Mouse (Mus musculus): ENCODE results near the gene Rbm28. TPM values are rescaled to one million over a fixed set of nuclear protein-coding genes. Genes with fewer than 3 reads are reported as not detected.
"Not testable (repeated sequence)": the region's sequence is repeated elsewhere in the genome, so short reads cannot be mapped to it uniquely, and the experiment has no call there.

Gene Rbm28
- total RNA-seq, 2 experiments from 2014 or later, result 20.6 to 21.7 TPM

- DNase-seq (ENCODE audit: low spot score in 2 of 2), result no peak
These were observed 31.3 kb upstream of the Rbm28 start for GRCm38 (mm10) chr6:29195846-29196698.

GRCm38 (mm10) chr6:29195146-29195545 is 30.3 kb upstream of the Rbm28 start:
- no peak for DNase-seq (ENCODE audit: low spot score in 2 of 2)

- no peak for DNase-seq (ENCODE audit: low spot score in 2 of 2)
These were observed 29.4 kb upstream of the Rbm28 start for GRCm38 (mm10) chr6:29193961-29194750.

- DNase-seq (ENCODE audit: low spot score in 2 of 2), result no peak
These were observed 23.1 kb upstream of the Rbm28 start for GRCm38 (mm10) chr6:29187936-29188335.

- DNase-seq (ENCODE audit: low spot score in 2 of 2), result no peak
These were observed 15.0 kb upstream of the Rbm28 start for GRCm38 (mm10) chr6:29179843-29180242.

- peak in 1 of 2 experiments; percentile 61 for DNase-seq (ENCODE audit: low spot score in 2 of 2)
These were observed 14.3 kb upstream of the Rbm28 start, which contains the start of gene Prrt4 for GRCm38 (mm10) chr6:29178888-29179658. Gene Prrt4 (minus strand): TSS chr6:29179584.

- DNase-seq (ENCODE audit: low spot score in 2 of 2), result no peak
These were observed 13.4 kb upstream of the Rbm28 start for GRCm38 (mm10) chr6:29177901-29178879.

GRCm38 (mm10) chr6:29175113-29175512 is 10.3 kb upstream of the Rbm28 start:
- DNase-seq (ENCODE audit: low spot score in 2 of 2), result no peak

- no peak for DNase-seq (ENCODE audit: low spot score in 2 of 2)
These were observed 9.6 kb upstream of the Rbm28 start for GRCm38 (mm10) chr6:29174368-29174767.

GRCm38 (mm10) chr6:29170952-29171388 is 6.2 kb upstream of the Rbm28 start:
- DNase-seq (ENCODE audit: low spot score in 2 of 2), result peak; percentile 73 to 80

- DNase-seq (ENCODE audit: low spot score in 2 of 2), result no peak
These were observed 5.5 kb upstream of the Rbm28 start for GRCm38 (mm10) chr6:29170063-29170921.

GRCm38 (mm10) chr6:29169675-29170062 is 4.9 kb upstream of the Rbm28 start:
- no peak for DNase-seq (ENCODE audit: low spot score in 2 of 2)

GRCm38 (mm10) chr6:29168871-29169270 is 4.1 kb upstream of the Rbm28 start:
- DNase-seq (ENCODE audit: low spot score in 2 of 2), result no peak

- no peak for DNase-seq (ENCODE audit: low spot score in 2 of 2)
These were observed 1.4 kb upstream of the Rbm28 start for GRCm38 (mm10) chr6:29166196-29166595.

- not testable (repeated sequence) for DNase-seq (ENCODE audit: low spot score in 2 of 2)
These were observed 3.5 kb downstream of the Rbm28 start for GRCm38 (mm10) chr6:29161291-29161690.

- DNase-seq (ENCODE audit: low spot score in 2 of 2), result no peak
These were observed 4.0 kb downstream of the Rbm28 start for GRCm38 (mm10) chr6:29160786-29161185.

- no peak for DNase-seq (ENCODE audit: low spot score in 2 of 2)
These were observed 8.5 kb downstream of the Rbm28 start for GRCm38 (mm10) chr6:29156326-29156725.

- no peak for DNase-seq (ENCODE audit: low spot score in 2 of 2)
These were observed 14.8 kb downstream of the Rbm28 start for GRCm38 (mm10) chr6:29150001-29150400.

- no peak for DNase-seq (ENCODE audit: low spot score in 2 of 2)
These were observed 17.3 kb downstream of the Rbm28 start for GRCm38 (mm10) chr6:29147407-29148010.

Data from gastrocnemius, postnatal 4 days (tissue).